ENCODE assay signal across 27 mouse cellular contexts in the genomic region with DNA sequence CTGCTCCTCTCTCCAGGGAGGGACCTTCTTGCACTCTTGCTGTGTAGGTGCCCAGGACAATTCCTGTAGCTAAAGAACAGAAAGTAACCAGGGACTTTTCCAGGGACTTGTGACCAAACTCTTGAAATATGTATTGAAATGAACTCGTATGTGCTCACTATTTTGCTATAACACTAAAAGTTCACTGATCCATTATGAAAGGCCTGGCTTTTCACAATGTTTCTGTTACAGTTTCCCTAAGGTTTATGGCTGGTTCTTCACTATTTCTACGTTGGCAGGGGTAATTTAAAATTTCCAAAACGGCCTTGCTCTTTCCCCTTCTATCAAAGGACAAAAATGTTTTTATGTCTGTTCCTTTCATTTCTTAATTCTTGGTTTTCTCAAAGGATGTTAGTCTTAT.
"Had no signal": no experiment of that assay in that cellular context is flagged by ENCODE, and none has a peak within 500 bp of the region (broad histone marks: within the 10 kb centered on the region; RNA-seq: fewer than 3 reads in every experiment).

No protein-coding gene starts in this region.

- DNase-seq: cerebellum, adult 9-10 months; cerebellum, adult 9-11 months; cerebellum, postnatal 10 days; cerebellum, postnatal 14 days; cerebellum, postnatal 25 days; cerebellum, postnatal 36 days; embryo, embryonic 11 days; forebrain, postnatal 0 days; gastrocnemius, adult 2 months; gastrocnemius, postnatal 10 days; gastrocnemius, postnatal 14 days; gastrocnemius, postnatal 25 days; gastrocnemius, postnatal 36 days; heart, adult 11 months; heart, adult 18-20 months; heart, adult 2 months had no signal

- H3K27me3 ChIP-seq: embryonic facial prominence, embryonic 12.5 days; embryonic facial prominence, embryonic 13.5 days; embryonic facial prominence, embryonic 15.5 days; forebrain, embryonic 12.5 days; forebrain, embryonic 13.5 days; forebrain, embryonic 15.5 days had no signal

- H3K4me3 ChIP-seq: embryonic facial prominence, embryonic 10.5 days; embryonic facial prominence, embryonic 12.5 days; embryonic facial prominence, embryonic 13.5 days; embryonic facial prominence, embryonic 15.5 days; erythroblast, embryonic 14.5 days; forebrain, embryonic 10.5 days; forebrain, embryonic 12.5 days; forebrain, embryonic 13.5 days; forebrain, embryonic 15.5 days; gastrocnemius, adult 2 months; heart, adult 2 months had no signal

- H3K4me2 ChIP-seq: embryonic facial prominence, embryonic 12.5 days; embryonic facial prominence, embryonic 13.5 days; embryonic facial prominence, embryonic 15.5 days; forebrain, embryonic 12.5 days; forebrain, embryonic 13.5 days; forebrain, embryonic 15.5 days had no signal

- H3K27ac ChIP-seq: embryonic facial prominence, embryonic 10.5 days; embryonic facial prominence, embryonic 12.5 days; embryonic facial prominence, embryonic 13.5 days; embryonic facial prominence, embryonic 15.5 days; forebrain, embryonic 10.5 days; forebrain, embryonic 12.5 days; forebrain, embryonic 13.5 days; forebrain, embryonic 15.5 days; gastrocnemius, adult 2 months; heart, adult 2 months had no signal

- H3K9me3 ChIP-seq: embryonic facial prominence, embryonic 10.5 days; embryonic facial prominence, embryonic 12.5 days; embryonic facial prominence, embryonic 13.5 days; embryonic facial prominence, embryonic 15.5 days; forebrain, embryonic 10.5 days; forebrain, embryonic 12.5 days; forebrain, embryonic 13.5 days; forebrain, embryonic 15.5 days had no signal

- H3K4me1 ChIP-seq: embryonic facial prominence, embryonic 10.5 days; embryonic facial prominence, embryonic 12.5 days; embryonic facial prominence, embryonic 13.5 days; embryonic facial prominence, embryonic 15.5 days; forebrain, embryonic 10.5 days; forebrain, embryonic 12.5 days; forebrain, embryonic 13.5 days; forebrain, embryonic 15.5 days had no signal

- ATAC-seq: forebrain, embryonic 13.5 days; forebrain, embryonic 14.5 days; forebrain, embryonic 15.5 days; forebrain, embryonic 16.5 days; forebrain, postnatal 0 days had no signal

- H3K36me3 ChIP-seq: embryonic facial prominence, embryonic 10.5 days; embryonic facial prominence, embryonic 12.5 days; embryonic facial prominence, embryonic 13.5 days; embryonic facial prominence, embryonic 15.5 days; forebrain, embryonic 10.5 days; forebrain, embryonic 12.5 days; forebrain, embryonic 15.5 days had no signal

- H3K9ac ChIP-seq: embryonic facial prominence, embryonic 12.5 days; embryonic facial prominence, embryonic 13.5 days; embryonic facial prominence, embryonic 15.5 days; forebrain, embryonic 12.5 days; forebrain, embryonic 13.5 days; forebrain, embryonic 15.5 days; forebrain, postnatal 0 days had no signal
